Mouse (Mus musculus) hindlimb bud, embryonic 11.5 days (tissue): Measurements from ENCODE around the gene Hoxa4.

Experiments
- DNase-seq: peaks from one replicate; pipeline ENCODE4 v3.0.0-alpha.2; 2012; ENCODE audit warnings: low read depth, low spot score; ENCODE audit errors: extremely low spot score

Hoxa4 gene

GRCm38 (mm10) chr6:52155471-52155870, 36.1 kb downstream of the Hoxa4 start:
- DNase-seq: no peak

GRCm38 (mm10) chr6:52154044-52154443, 37.5 kb downstream of the Hoxa4 start:
- no peak for DNase-seq

DNA sequence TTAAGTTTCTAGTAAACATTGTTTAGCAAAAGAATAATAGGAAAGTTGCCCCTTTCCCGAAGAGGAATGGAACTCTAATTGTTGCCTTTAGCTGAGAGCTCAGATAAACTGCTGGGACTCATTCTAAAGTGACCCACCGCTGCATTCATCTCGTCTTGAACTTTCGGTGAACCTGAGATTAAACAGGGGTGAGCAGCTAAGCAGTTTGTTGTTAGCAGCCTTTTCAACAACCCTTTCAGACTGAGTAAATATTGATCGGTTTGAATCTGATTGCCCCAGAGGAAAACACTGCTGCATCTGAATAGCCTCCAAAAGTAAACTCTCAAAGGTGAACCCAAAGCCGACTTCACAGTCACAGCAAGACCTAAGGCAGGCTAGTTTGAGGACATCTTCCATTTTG, 38.3 kb downstream of the Hoxa4 start:
- DNase-seq: no peak

DNA sequence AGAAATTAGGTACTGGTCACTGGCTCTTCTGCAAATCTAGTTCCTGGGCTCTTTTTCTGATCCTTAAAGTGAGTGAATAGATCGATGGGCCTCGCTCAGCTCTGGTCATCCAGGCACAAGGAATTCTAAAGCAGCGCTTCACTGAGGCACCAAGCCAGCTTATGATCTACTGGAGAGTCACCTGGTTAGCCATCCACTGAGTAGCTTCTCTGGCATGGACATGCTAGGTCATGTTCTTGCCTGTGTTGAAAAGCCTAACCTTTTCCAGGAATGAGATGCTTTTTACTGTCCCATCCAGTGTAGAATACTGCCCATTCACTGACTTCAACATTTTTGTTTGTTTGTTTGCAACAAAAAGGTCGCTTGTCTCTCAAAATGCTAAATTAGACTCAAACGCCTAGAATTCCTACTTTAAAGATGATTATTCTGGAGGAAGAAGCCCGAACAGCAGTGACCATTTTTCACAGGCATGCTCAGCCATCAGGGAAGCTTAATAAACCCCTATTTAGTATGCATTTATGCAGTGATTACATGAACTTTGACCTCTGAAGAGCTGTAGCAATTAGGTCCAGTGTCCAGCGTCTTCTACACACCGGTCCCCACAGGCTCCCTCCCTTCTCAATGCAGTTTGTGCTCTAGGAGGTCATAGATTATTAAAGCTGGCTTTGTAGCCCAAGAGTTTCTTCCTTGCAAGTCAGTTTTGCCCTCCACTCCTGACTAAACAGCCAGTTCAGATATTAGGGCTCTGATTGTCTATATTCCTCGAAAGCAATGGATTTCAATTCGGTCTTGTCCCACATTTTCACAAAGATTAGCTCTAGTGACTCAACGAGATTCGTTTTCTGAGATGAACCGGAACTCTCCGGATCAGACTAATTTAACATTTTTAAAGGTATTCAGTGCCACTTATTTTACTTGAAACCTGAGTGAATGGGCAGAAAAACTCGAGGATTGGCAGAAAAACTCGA, 39.0 kb downstream of the Hoxa4 start:
- no peak for DNase-seq

GRCm38 (mm10) chr6:52151571-52151970, 40.0 kb downstream of the Hoxa4 start:
- no peak for DNase-seq

GRCm38 (mm10) chr6:52150401-52150966, 41.1 kb downstream of the Hoxa4 start:
- no peak for DNase-seq
